Mouse (Mus musculus): ENCODE data around the gene Mtfmt. TPM values are rescaled to one million over a fixed set of nuclear protein-coding genes. Genes with fewer than 3 reads are reported as not detected.
A peak's percentile ranks its signal among the peaks of the same experiment; 100 is the strongest.

Gene Mtfmt
- 10 to 100 TPM; 18.4 to 18.8 TPM for total RNA-seq (2021)
- long read RNA-seq, experiment 1, transcript Mtfmt-201 (9 exons, 2,042 nt), result major isoform, 10 of 17 reads
- long read RNA-seq, experiment 1, partial matches to known transcripts, result 1 of 17 reads
- long read RNA-seq, experiment 1, other reads (novel, unspliced or antisense), result 5 of 17 reads
- long read RNA-seq, experiment 2, transcript Mtfmt-201 (9 exons, 2,042 nt), result major isoform, 18 of 23 reads
- long read RNA-seq, experiment 2, partial matches to known transcripts, result 0 of 23 reads
- long read RNA-seq, experiment 2, other reads (novel, unspliced or antisense), result 4 of 23 reads

DNA sequence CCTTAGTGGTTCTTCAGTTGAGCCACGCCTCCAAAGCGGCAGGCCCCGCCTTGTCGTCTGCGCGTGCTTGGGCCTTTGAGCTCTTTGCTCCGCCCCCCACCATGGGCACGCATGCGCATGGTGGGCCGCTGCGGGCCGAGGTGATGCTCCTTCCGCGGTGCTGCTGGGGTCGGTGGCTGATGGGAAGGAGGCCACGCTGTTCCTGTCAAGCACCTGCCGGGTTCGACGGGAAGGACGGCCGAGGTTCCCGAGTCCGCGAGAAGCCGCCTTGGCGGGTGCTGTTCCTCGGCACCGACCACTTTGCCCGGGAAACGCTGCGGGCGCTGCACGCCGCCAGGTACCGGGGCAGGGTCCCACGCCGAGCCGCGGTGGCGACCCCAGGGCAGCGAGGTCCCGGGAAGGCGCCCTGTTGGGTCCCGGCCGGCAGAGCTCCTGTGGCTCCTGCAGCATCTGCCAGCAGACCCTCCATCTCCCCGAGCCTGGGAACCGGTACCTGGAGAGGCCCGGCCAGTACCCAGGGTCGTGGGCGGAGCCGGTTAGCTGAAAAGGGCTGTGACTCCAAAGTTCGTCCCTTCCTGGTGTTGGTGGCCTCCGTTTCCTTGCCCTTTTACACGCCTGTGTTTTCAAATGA, at the start of gene Mtfmt:
Mtfmt (plus strand) TSS at position 112 of the 631 bp plus-strand sequence.
- peak; percentile 86 to 94 for DNase-seq (ENCODE audit: low spot score in 2 of 2)

DNA sequence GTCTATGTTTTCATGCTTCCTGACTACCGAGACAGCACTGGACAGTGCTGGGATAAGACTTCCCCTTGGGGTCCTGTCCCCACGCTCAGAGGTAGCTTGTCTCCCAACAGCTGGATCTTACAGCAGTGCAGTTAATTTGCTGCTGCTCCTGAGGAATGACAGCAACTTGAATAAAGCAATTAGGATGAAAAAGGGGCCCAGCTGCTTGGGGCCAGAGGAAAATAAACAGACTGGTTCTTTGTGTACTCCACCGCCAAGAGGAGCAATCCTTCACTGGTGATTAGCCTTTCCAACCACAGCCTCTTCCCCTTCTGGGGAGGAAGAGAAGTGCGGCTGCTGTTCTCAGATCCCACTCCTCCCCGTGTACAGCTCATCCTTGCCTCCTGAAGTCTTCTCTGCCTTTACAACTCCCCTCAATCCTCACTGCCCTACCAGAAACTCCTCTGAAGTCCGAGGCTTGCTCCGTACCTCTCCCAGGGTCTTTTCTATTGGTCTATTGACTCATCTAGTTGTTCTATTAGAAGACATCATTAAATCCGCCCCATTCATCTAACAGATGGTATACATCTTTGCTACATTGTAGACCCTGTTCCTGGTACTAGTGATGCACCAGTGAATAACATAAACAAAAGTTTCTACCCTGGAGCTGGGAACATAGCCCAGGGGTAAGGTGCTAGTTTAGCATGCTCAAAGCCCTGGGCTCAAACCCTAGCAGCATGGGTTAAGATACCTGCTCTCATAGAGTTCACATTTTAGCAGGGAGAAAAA, 49.0 kb upstream of the Mtfmt start:
- no peak for DNase-seq (ENCODE audit: low spot score in 2 of 2)

DNA sequence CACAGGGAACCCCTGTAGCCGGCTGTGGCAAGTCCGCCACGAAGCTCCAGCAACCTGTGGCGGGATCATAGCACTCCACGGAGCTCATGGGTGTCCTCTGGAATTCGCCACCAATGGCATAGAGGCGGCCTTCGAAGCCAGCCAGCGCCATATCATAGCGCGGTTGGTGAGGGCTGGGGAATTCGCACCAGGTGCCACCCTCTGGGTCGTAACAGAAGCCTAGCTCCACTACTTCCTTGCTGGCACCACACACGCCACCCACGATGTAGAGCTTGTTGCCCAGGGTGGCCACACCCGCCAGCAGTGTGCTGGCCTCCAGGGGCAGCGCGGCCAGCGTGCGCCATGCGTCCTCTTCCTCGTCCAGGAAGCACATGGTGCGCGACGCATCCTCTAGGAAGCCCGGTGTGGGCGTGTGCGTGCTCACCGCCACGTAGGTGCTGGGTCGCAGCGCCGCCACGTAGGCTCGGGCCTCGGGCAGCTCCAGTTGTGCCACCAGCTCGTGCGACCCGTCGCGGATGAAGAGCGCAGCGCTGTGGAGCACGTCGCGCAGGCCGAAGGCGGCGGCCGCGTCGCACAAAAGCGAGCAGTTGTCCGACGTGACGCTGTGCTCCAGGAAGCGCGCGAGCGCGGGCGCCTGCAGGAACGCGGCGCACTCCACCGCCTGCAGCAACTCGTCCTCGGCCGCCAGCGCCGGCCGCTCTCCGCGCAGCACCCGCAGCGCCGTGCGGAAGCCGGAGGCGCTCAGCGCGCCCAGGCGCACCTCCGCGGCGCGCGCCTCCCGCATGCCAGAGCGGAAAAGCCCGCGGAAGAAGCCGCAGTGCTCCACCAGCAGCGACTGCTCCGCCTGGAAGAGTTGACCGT, 44.6 kb upstream of the Mtfmt start:
- no peak for DNase-seq (ENCODE audit: low spot score in 2 of 2)

DNA sequence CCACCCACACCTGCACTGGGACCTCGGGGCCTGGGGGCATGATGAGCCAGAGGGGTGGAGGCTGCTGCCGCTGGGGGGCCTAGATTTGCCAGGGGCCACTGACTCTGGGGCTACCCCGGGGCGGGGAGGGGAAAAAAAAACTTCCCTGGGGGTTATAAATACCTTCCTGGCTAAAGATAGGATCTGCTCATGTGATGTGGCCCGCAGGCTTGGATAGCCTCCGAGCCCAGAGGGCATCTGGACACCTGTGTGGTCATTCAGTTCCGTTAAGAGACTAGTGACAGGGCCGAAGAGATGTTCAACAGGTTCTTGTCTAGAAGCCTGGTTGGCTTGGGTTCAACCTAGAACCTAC, 44.0 kb upstream of the Mtfmt start, which contains the start of gene Kbtbd13:
Kbtbd13 (minus strand) TSS at position 40 of the 352 bp plus-strand sequence.
- no peak for DNase-seq (ENCODE audit: low spot score in 2 of 2)

DNA sequence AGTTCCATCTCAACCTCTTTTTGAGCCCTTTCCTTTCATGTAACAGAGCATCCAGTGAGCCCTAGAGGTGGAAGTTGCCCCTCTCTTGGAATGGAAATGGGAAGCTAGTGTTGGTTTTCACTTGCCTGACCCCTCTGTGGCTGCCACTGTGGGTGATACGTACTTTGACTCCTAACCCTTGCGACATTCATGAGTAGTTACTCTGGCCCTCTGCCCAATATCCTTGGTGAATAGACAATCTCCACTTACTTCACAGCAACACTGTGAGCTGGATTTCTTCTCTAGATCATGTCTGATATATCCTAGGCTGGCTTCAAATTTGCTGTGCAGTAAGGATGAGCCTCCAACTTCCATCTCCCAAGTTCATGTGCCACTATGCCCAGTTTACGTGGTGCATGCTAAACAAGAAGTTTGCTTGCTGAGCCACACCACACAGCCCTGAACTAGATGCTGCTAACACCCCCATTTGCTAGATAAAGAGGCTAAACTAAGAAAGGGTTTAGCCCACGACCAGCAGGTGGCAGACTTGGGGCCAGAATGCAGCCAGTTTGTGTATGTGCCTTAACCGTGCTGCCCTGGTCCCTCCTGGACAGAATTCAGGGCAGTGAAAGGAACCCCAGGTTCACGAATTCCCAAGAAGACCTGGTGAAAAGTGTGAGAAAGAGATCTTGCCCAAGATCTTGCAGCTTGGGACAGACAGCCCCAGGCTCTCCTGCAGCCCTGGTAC, 42.8 kb upstream of the Mtfmt start:
- peak; percentile 28 to 40 for DNase-seq (ENCODE audit: low spot score in 2 of 2)

DNA sequence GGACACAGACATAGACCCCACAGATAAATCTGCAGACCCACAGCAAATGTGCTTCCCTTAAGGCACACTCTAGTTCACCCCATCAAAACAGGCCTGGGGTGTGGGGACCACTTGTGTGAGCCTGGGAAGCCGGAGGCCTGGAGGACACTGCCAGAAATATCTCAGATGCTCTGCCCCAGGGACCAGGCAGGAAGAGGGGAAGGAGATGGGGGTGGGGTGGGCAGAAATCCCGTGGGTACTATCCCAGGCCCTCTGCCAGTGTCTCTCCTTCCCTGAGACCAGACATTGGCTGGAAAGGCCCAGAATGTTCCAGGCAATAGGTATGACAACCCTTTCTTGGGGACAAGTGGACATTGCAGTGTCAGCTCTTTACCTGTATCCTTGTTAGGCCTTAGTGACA, 42.0 kb upstream of the Mtfmt start:
- DNase-seq (ENCODE audit: low spot score in 2 of 2), result no peak

DNA sequence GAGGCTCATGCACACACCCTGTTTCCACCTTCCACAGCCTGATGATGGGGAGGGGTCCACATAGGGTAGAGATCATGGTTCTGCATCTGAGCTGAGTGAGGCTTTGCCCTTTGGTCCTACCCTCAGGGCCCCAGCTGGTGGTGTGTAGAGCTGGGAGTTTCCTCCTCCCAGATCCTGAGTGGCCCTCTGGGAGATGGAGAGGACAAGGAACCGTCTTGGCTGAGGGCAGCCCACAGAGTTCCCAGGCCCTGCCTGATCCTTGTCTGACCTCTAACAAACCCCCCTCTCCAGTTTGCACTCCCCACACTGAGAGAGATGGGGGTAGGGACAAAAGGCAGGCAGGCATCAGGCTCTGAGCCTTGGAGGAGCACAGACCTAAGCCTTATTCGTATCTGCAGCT, 41.2 kb upstream of the Mtfmt start:
- no peak for DNase-seq (ENCODE audit: low spot score in 2 of 2)

DNA sequence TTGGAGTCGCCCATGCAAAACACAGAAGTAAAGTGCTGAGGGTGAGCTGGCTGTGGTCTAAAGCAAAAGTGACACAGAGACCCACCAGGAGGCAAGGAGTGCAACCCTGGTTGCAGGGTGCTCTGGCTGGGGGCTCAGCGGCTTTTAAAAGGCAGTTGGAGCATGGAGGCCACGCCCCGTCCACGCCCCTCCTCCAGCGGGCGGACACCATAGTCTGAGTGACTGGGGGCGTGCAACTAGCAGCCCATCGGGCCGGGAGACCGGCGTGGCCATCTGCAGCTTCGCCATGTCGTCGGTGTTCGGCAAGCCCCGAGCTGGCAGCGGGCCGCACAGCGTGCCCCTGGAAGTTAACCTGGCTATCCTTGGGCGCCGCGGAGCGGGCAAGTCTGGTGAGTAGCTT, 37.3 kb upstream of the Mtfmt start, which contains the start of gene Rasl12:
Rasl12 (plus strand) TSS at position 228 of the 400 bp plus-strand sequence.
- peak; percentile 49 to 54 for DNase-seq (ENCODE audit: low spot score in 2 of 2)

DNA sequence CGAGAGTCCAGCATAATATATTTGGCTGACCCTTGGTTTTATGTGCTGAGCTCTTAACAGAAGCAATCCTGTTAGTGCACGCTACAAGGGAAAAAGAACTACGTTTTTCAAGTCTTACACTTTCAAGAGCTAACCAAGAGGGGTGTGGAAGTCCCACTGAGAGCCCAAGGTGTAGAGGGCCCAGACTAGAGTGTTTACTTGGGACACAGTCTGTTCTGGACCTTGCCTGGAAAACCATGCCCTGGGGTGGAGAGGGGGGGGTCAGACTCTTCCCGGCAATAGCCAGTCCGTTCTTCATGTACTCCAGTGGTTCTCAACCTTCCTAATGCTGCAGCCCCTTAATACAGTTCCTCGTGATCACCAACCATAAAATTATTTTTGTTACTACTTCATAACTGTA, 35.6 kb upstream of the Mtfmt start:
- DNase-seq (ENCODE audit: low spot score in 2 of 2), result no peak

DNA sequence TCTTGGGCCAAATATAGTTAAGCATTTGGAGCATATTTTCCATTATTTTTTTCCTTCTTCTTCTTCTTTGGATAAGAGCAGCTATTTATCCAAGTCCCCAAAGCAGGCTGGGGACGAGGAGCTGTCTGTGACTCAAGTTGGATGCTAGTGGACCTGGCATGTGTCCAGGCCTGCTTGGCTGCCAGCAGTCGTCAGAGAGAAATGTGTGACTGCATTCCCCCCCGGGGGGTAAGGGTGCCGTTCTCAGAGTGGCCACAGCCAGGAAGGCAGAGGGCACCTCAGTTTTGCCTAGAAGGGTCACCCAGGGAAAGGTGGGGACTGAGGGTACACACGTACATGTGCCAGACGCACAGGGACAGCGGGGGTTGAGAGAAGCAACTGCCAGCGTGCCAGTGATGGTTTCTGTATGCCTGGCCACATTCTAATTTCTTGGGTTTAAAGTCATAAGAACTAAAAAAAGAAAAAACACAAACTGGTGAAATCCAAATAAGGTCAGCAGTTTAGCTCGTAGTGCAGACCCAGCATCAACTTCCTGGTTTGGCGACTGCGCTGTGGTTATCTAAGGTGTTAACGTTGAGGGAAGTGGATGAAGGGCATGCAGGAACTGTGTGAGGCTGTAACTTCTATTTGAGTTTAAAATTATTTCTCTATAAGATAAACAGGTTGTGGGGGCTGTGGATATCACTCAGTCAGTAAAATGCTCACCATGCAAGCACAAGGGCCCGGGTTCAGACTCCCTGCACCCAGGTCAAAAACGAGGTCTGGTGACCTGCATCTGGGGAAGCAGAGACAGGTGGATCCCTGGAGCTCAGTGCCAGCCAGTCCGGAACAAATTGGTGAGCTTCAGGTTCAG, 31.0 kb upstream of the Mtfmt start:
- DNase-seq (ENCODE audit: low spot score in 2 of 2), result peak; percentile 49 to 76

DNA sequence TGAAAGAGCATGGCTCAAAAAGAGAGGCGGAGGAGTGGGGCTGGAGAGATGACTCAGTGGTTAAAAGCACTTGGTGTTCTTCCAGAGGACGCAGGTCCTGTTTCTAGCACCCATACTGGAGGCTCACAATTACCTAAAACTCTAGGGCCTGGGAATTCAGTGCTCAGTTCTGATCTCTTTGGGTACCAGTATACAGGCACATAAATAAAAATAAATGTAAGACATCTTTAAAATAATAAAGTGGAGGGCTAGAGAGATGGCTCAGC, 30.5 kb upstream of the Mtfmt start:
- no peak for DNase-seq (ENCODE audit: low spot score in 2 of 2)

DNA sequence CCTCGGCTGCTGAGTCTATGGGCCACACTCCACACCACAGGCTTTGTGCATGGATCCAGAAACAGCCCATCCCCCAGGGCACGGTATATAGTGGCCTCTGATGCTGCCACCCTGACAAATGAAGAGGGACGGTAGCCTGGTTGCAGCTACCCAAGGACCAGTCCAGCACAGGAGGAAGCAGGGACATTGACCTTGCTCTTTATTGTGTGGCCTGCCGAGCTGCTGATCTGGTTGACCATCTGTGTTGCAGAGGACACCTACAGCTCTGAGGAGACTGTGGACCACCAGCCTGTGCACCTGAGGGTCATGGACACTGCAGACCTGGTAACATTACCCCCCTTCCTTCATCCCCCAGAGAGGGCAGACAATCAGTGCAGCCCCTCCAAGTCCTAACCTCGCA, 28.3 kb upstream of the Mtfmt start:
- DNase-seq (ENCODE audit: low spot score in 2 of 2), result no peak

DNA sequence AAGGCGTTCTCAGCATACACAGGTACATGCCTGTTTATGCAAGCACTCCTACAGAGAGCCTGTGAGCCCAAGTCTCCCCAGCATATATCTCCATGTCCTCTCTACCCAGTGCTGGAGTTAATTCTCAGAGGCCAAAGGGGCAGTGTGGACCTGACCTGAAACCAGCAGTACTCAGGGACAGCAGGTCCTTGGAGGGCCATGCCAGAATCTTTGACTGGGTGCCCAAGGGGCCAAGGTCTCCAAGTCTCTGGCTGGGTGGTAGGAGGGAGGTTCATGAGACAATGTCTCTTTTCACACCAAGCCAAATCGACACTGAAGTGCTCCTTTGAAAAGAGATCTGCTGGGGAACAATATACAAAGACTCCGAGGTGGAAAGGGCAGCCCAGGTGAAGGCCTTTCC, 27.7 kb upstream of the Mtfmt start:
- no peak for DNase-seq (ENCODE audit: low spot score in 2 of 2)

DNA sequence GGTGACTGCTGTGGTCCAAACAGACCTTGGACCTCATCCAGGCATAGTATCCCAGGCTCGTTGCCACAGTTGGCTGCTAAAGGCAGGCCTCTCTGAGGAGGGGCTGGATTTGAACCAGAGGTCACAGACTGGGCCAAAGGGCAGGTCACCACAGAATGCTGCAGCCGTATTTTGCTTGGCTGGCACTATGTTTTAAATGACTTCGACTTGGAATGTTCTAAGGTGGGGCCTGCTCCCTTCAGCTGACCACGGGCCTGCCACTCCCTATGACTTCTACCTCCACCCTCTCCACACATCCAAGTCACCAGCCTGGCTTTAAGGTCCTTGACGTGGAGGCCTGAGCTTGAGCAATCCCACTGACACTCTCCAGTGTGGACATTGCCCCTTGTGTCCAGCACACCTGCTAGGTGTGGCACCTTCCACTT, 26.7 kb upstream of the Mtfmt start:
- DNase-seq (ENCODE audit: low spot score in 2 of 2), result no peak

DNA sequence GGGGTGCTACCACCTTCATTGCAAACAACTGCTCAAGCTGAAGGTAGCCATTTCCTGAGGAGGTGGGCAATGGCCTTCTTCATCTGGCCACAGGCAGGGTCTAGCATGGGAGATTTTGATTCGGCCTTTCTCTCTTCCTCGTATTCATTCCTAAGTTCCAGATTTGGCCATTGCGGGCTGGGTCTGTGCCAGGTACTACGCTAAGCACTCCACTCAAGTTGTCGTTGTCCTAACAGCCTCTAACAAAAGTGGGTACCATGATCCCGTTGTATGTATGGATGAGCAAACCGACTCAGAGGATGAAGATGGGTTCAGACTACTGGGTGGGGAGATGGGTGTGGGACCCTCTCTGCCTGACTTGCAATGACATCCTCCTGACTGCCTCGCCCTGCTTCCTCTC, 25.2 kb upstream of the Mtfmt start:
- DNase-seq (ENCODE audit: low spot score in 2 of 2), result no peak

DNA sequence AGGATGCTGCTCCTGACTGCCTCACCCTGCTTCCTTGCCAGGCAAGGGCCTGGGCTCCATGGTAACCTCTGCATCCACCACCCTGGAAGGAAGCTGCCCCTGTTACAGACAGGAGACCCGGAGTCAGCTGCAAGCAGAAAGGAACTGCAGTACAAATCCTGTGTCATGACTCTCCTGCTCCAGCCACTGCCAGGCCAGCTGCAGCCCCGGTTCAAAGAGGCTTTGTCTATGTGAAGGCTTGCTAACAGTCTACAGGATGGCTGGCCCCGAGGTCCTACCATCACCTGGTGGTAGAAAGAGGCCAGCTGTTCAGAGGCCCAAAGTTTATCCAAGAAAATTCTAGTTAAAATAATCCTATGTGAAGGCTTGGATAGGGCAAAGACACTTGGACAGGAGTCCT, 24.3 kb upstream of the Mtfmt start:
- no peak for DNase-seq (ENCODE audit: low spot score in 2 of 2)

DNA sequence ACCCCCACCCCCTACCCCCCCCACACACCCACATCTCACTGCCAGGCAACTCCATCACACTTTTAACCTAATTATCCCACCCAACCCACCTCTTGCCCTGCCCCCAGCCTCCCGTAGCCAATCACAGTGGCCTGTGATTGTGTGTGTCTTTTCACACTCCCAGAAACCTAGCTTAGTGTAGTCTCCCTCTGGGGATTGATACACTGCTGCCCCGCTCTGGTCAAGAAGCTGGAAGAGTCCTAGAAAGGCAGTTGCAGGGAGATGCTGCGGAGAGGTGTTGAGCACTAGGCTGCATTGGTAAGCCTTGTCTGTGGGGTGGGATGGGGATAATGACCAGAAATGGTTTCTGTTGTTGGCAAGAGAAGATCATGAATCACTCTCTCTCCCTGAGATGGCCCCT, 17.8 kb upstream of the Mtfmt start:
- DNase-seq (ENCODE audit: low spot score in 2 of 2), result no peak

DNA sequence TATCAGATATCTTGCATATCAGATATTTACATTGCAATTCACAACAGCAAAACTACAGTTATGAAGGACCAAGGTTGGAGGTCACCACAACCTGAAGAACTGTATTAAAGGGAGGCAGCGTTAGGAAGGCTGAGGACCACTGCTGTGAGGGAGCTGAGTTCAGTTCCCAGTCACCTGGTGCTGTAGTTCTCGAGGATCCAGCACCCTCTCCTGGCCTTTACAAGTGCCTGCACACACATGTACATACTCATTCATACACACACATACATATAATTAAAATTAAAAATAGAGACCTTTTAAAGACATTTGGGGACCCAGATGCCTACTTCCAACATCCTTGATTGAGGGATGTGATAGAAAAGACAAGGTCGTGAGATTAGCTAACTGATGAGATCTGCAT, 15.9 kb upstream of the Mtfmt start:
- no peak for DNase-seq (ENCODE audit: low spot score in 2 of 2)

DNA sequence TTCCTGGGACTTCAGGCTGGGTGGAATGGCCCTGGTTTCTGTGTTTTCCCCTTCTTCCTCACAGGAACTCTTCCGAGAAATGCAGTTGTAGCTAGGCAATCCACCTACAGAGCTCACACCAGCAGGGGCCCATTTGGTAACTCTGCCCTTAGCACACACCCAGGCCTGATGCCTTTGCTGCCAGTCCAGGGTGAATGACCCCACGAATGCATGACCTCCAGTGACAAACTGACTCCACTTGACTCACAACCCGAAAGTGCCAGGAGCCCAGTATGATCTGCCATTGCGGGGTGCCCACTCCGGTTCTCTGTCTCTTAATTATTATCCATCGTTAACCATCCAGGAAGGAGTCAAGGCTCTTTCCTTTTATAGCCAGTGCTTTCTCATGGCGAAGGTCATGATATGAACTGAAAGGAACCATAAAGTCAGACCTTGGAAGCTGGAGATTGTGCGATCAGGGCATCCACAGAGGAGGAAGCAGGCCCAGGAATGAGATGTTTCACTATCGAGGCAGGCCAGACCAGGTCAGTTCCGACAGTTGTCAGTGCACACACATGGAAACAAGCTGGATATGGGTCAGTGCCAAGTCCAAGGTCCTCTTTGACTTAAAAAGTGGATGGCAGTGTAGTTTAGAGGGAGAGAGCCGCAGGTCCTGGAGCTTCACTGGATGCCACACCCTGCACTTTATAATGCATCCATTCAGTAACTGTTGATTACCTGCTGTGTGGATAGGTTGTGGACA, 12.7 kb upstream of the Mtfmt start, which contains the start of gene Slc51b:
Slc51b (minus strand) TSS at position 196 of the 742 bp plus-strand sequence.
- no peak for DNase-seq (ENCODE audit: low spot score in 2 of 2)
